Mouse (Mus musculus) T-helper 1 cell (primary cell): ENCODE measurements around the gene Tmem52b.

Experiments
- in situ Hi-C: fragments of 300-600 bp; cut with MboI, MseI; formaldehyde crosslinking; loops from one replicate; pipeline ENCODE4 v1.15.1; 2025; ENCODE audit warnings: high pct_unique_total_duplicates

Tmem52b gene

GRCm38 (mm10) chr6:129530261-129530660 lies 17.9 kb downstream of the Tmem52b start:
- in situ Hi-C loops: no loop called here

- in situ Hi-C loops: no loop called here
Measured at GRCm38 (mm10) chr6:129532556-129532941, 20.2 kb downstream of the Tmem52b start.

DNA sequence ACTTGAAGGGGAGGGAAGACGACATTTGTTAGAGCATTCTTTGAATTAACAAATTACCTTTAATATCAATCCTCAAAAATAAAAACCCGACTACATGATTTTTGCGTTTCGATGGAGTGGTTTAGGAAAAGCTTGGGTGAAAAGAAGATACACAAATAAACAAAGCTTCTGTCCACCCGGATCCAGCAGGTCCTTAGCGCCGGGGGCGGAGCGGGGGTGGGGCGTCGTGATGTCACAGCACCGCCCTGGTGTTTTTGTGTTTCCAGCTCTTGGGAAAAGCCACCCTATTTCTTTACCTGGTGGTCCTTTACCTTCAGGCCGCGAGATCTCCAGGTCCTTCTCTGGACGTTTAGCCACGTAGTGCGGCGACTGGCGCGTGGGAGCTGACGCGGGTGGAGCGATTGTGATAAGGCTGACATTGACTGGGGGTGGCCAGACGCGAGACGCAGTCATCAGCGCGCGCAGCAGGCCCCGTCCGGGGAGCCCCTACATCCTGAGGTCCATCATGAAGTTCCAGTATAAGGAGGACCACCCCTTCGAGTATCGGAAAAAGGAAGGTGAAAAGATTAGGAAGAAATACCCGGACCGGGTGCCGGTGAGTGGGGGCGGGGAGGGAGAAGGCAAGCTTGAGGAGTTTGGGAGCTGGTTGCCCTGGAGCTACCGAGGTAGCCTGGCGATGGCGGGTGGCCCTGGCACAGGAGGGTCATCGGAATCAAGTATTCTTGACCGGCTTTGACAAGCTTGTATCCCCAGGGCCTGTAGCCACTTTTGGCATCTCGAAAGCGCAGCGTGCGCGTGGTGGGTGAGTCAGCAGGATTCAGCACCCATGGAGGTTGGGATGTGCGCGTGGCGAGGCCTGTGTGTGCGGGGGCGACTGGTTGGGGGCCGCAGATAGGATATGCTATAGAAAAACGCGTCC lies 20.8 kb downstream of the Tmem52b start, which contains the start of gene Gabarapl1:
Gabarapl1 (plus strand) TSS at position 219 of the 919 bp plus-strand sequence.
- in situ Hi-C loops: no loop called here

- in situ Hi-C loops: no loop called here
Measured at GRCm38 (mm10) chr6:129534057-129534456, 21.7 kb downstream of the Tmem52b start.

DNA sequence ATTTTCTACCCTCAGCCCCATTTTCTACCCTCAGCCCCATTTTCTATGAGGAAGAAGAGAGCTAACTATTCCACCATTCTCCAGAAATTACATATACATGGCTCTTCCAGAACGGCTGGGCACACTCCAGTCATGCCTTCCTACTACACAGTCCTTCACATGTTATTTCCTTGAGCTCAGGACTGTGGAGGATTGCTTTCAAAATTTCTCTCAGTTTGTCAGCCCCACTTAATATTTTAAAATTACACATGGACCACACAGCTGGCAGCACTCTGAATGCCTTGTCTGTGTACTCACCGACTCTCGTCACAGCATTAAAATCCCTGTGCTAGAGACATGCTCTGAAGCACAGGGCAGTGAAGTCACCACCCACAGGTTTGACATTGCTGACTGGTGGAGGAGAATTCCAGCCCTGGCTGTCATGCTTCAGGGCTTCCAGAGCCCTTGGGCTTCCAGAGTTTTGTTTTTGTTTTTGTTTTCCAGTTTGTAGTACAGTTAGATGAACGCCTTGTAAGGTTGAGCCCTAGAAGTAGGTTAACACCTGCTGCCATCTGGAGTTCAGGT lies 22.4 kb downstream of the Tmem52b start:
- in situ Hi-C loops: no loop called here

GRCm38 (mm10) chr6:129535723-129536122 lies 23.4 kb downstream of the Tmem52b start:
- in situ Hi-C loops: no loop called here

DNA sequence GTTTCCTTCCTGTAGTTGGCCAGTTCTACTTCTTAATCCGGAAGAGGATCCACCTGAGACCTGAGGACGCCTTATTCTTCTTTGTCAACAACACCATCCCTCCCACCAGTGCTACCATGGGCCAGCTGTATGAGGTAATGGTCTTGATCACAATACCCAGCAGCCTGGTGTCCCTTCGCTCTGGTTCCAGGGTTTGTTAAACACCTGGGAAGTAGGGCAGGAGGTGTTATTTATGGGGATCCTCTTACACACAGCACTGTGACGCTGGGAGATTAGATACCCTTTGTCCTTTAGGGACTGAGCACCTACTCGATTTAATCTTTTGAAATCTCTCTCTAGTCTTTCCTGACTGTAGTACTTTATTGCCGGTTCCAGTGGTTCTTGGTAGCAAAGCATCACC lies 26.2 kb downstream of the Tmem52b start:
- in situ Hi-C loops: no loop called here

- in situ Hi-C loops: no loop called here
Measured at GRCm38 (mm10) chr6:129541931-129542330, 29.6 kb downstream of the Tmem52b start.

GRCm38 (mm10) chr6:129542540-129542939 lies 30.2 kb downstream of the Tmem52b start:
- in situ Hi-C loops: no loop called here

GRCm38 (mm10) chr6:129543709-129544606 lies 31.6 kb downstream of the Tmem52b start:
- in situ Hi-C loops: no loop called here

DNA sequence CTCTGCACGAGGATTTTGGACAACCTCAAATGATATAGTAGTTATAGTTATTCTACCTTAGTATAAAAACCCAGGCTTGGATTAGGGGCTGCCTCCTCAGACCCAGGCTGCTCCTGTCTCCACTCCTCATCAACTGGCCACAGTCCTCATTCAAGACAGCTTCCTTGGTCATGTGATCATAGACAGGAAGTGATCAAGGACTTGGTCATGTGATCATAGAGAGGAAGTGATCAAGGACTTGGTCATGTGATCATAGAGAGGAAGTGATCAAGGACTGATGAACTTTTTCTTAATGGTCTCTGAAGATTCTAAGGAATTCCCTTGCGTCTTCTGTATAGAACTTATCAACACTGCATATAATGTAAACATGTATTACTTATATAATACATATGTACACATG lies 34.9 kb downstream of the Tmem52b start:
- in situ Hi-C loops: no loop called here

DNA sequence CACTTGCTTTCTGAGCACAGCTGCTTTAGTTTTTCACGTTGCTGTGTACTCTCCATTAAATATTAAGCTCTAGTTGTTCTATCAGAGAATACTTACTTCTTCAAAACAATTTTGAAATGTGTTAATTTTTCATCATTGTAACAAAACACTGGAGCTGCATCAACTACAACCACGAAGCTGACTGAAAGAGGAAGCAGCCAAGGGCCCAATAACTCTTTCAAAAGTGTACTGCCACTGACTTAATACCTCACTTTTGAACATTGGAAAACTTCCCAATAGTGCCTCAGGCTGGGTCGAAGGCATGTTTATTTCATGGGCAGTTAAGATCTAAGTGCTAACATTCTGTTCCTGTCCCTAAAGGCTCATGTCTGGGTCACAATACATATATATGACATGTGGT lies 35.7 kb downstream of the Tmem52b start:
- in situ Hi-C loops: no loop called here

DNA sequence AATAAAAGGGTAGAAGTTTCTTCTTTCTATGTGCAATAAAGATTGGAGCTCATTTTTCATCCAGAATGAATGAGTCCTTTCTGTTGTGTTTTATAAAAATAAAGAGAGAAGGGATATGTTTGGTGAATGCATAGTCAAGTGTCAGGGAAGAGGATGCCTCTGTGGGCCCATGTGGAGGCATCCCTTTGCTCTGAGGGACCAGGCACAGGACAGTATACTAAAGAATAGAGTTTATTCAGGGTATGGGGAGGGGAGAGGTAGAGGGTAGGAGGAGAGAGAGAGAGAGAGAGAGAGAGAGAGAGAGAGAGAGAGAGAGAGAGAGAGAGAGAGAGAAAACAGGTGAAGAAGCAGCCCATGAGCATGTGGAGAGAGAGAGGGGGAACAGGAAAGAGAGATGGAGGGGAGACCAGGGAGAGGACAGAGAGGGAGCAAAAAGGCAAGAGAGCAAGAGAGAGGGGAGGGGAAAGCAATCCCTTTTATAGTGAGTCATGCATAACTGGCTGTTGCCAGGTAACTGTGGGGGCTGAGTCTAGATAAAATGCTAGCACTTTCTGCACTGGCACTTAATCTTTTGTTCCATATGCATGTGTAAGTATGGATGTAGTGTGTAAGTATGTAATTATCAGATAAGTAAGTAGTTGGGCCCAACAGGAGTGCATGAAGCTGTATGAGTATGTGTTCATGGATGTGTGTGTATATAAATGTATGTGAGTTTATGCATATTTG lies 45.1 kb downstream of the Tmem52b start:
- in situ Hi-C loops: loop anchor here (25.0 kb wide), 1 partner anchor 1805 kb away; the partner anchor contains the start of gene Styk1

DNA sequence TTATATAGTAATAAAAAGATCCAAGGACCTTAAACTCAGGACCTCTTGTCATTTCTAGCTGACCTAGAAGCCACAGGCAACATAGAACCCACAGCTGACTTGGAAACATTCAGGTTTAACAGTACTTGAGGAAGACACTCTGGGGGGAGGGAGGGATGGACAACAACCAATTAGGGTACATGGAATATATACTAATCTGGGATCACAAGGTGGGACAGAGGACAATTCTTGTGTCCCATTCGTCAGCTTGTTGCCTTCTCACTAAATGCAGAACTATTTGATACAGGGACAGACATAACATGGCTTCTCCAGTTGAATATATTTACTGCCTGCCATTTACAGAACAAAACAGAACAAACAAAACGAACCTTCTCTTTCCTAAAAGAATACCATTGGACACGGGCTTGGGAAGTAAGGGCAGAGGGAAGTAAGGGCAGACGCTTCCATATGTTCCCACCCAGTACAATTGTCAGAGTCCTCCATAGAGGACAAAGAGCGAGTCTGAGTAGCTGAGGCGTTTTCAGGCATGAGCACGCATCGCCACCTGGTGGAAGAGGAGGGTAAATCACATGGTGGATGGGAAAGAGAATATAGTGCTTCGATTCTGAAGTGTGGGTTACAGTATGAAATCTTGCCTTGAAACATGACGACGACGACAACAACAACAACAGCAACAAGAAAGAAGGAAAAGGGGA lies 46.7 kb downstream of the Tmem52b start:
- in situ Hi-C loops: loop anchor here (25.0 kb wide), 1 partner anchor 1803 kb away; the partner anchor contains the start of gene Styk1

GRCm38 (mm10) chr6:129559641-129560027 lies 47.3 kb downstream of the Tmem52b start:
- in situ Hi-C loops: loop anchor here (25.0 kb wide), 1 partner anchor 1803 kb away; the partner anchor contains the start of gene Styk1

GRCm38 (mm10) chr6:129565257-129565656 lies 52.9 kb downstream of the Tmem52b start:
- in situ Hi-C loops: loop anchor here (25.0 kb wide), 1 partner anchor 1797 kb away; the partner anchor contains the start of gene Styk1
